Mouse (Mus musculus): ENCODE results near the gene Atp6v0a4.

Gene Atp6v0a4

DNA sequence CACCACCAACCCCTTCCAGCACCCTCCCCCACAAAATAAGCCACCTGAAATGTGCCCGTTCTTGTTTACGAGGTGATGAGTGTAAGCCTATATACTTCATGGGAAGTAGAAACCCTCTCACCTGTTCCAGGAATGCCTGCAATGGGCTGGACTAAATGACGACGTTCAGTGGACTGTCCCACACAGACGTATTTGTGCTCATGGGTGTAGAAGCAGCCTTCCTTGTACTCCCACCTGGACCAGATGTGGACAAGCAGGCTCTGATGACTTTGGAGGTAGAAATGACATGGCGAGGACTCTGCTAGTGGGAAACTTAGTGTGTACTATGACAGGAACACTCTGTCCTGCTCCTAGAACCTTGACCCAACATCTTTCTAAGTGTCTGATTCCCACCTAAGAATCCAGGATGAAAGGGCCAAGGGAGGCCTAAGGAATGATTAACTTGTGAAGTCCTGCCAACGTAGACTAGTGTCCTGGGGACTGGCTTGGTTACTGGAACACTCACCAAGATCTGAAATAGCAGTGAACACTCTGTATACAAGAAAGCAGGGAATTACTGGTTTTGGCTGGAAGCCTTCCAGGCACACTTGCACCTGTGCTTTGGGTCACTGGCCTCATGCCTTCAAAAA is at the start of gene Atp6v0a4:
Atp6v0a4 (minus strand) TSS at position 380 of the 629 bp plus-strand sequence.
- no peak for DNase-seq (ENCODE audit: low read depth, low spot score)

DNA sequence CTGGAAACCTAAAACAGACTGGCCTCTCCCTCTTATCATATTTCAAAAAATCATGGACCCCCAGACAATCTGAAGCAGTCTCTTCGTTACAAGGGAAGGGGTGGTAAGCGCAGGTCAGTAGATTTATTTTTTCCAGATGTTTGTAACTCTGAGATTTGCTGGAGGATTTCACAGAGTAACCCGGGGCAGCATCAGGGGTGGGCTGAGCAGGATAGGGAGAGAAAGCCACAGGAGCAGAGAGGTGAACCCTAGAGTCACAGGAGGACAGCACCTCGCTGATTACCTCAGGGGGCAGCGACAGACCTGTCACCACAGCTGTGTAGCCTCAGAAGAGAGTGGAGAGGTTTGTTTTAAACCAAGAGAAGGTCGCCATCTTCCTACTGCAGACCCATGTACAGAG is 41.0 kb upstream of the Atp6v0a4 start:
- no peak for DNase-seq (ENCODE audit: low read depth, low spot score)

DNA sequence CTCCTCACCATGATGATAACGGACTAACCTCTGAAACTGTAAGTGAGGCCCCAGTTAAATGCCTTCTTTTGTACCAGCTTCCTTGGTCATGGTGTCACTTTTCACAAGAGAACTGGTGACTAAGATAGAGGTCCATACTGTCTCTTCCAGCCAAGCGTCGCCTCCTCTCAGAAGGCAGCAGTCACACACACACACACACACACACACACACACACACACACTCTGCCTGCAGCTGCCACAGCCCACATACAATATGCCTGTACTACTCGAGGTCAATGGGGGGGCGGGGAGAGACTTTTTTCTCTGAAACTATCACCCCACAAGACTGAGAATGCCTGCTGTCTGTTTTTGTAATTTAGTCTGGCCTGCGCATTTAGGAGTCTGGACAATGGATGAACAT is 40.3 kb upstream of the Atp6v0a4 start:
- DNase-seq (ENCODE audit: low read depth, low spot score), result no peak

DNA sequence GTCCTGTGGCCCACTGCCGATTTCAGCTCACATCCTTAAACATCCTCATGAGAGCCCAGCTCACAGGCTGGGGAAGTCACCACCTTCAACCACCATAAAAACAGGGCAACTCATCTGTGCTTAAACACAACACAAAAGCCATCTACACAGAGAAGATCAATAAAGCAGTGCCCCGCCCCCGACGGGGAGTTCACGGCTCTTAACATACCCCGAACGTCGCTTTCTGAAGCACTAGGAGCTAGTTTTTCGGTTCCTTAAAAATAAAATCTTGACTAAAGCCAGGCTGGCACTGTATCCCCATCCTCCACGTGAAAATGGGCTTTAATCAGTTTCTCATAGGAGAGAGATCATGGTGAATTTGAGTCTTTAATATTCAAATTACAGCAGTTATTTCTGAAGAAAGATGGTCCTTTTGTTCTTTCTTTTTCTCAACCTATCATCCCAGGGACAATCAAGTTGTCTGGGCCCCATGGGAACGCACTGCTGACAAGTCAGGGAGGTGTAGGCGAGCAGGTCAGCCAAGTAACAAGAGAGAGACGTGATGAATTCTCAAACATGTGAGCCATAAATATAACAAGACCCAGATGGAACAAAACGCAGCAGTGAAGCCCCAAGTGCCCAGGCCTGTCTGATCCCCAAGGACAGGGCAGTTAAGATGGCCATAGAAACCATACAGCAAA is 38.6 kb upstream of the Atp6v0a4 start:
- no peak for DNase-seq (ENCODE audit: low read depth, low spot score)

DNA sequence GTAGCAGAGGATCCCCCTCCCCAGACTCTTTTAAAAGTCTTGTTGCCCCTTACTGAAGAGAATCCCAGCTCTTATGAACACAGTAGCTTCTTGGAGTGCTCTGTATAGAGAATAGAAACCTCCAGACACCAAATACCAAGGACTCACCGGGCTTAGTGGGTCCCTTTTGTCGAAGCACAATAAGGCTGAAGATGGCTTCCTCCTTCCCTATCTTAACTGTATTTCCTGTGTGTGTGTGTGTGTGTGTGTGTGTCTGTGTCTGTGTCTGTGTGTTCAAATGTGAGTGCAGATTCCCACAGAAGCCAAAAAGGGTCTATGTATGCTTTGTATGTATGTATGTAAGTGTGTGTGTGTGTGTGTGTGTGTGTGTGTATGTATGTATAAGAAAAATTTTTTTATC is 36.2 kb upstream of the Atp6v0a4 start:
- DNase-seq (ENCODE audit: low read depth, low spot score), result no peak

DNA sequence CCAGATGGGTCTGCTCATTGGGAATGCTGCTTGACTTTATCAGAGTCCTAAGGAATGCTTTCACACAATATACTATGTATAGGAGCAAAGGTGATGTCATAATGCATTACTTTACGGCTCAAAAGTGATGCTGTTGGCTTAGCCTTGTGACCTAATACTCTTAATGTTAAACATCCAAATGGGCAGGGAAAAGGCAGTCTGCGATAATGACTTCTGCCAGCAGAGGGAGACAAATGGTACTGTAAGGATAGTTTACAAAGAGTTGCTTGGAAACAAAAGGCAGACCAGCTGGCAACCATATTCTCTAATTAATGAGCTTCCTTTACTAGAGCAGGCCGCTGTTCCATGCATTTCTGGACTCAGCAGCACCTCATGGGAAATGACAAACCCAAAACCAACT is 35.7 kb upstream of the Atp6v0a4 start:
- peak; percentile 75 for DNase-seq (ENCODE audit: low read depth, low spot score)

- no peak for DNase-seq (ENCODE audit: low read depth, low spot score)
These were observed 35.2 kb upstream of the Atp6v0a4 start for GRCm38 (mm10) chr6:38159576-38159975.

DNA sequence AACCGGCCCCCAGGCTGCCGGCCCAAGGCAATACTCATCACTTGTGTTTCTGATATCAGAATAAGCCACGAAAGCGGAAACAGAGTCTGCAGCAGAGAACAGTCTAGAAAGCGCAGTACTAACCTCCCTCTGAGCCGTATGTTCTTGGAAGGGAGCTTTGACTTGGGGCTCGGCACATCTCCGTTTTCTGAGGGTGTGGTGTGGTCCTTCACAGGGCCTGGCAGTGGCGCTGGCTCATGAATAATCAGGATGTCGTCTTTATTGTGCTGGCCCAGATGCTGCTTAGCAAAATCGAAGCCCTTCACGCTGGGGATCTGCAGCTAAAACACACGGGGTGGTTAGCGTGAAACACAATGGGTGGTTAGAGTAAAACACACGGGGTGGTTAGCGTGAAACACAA is 33.5 kb upstream of the Atp6v0a4 start:
- no peak for DNase-seq (ENCODE audit: low read depth, low spot score)

DNA sequence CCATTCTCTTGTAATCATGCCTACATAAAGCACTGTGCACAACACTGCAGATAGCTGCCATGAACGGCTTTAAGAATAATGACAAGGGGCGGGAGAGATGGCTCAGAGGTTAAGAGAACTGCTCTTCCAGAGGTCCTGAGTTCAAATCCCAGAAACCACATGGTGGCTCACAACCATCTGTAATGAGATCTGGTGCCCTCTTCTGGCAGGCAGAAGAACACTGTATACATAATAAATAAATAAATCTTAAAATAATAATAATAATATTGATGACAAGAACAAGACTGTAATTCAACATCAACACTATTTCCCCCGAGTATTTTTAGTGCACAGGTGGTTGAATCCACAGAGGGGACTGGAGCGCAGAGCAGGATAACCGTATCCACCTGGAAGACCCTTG is 31.8 kb upstream of the Atp6v0a4 start:
- no peak for DNase-seq (ENCODE audit: low read depth, low spot score)

DNA sequence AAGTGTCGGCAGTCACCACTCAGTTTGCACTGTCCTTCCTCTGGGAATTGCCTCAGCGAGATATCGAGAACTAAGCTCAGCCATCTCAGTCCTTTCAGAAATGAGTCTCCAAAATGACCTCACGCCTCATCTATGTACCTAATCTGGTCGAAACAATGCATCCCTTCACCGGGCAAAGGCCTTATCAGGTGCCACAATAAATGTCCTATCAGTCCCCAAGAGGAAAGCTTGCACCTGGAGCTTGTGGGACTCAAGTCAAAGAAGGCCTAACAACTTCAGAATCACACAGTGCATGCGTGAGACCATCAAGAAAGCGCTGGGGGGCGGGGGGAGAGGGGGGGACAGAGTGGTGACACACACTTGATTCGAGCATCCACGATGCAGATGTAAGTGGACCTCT is 27.9 kb upstream of the Atp6v0a4 start:
- DNase-seq (ENCODE audit: low read depth, low spot score), result no peak

DNA sequence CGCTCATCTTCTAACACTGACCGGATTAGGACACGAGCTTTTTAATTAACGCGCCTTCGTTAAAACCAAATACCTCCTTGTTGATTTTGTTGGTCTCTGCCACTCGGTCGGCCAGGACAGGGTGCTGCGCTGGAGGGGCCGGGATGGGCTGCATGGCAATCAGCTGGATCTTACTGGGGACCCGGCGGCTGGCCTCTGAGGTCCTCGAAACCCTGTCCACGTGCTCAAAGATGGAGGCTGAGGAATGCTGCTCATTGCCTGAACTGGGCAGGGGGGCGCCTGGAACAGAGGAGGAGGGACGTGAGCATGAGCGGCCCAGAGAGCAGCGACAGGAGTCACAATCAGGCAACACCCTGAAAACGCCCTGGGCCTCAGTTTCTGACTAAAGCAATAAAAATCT is 25.1 kb upstream of the Atp6v0a4 start:
- no peak for DNase-seq (ENCODE audit: low read depth, low spot score)

DNA sequence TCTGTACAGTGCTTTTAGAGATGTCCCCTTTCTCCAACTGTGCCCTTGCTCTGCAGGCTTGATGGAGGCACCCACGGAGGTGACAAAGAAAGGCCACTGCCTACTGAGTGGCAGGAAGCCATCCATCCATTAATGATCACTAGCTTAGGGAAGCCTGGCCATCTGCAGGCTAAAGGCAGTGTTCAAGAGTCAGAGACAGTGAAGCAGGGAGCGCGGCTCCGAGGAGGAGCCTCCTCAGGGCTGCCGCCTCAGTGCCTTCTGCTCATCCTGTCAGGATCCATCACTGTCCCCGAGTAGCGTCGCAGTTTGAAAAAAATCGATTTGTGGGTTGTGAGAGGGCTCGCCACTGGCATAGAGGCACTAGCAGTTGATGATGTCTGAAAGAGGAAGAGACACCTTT is 24.2 kb upstream of the Atp6v0a4 start:
- DNase-seq (ENCODE audit: low read depth, low spot score), result no peak

DNA sequence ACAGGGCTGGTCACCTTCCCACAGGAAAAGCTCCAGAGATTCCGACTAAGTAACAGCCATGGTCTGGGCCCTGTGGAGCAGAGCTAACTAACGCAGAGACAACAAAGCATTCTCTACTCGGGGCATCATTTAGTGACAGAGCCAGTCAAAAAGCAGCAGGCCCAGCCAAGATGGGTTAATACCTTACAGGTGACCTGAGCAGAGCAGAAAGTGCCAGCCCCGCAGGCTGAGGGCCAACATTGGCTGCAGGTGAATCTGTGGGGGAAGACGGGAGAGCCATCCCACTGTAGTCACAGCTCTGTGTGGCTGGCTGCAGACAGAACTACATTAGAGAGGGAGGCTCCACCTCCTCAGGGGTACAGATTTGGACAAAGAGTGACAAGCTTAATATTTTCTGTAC is 22.9 kb upstream of the Atp6v0a4 start:
- no peak for DNase-seq (ENCODE audit: low read depth, low spot score)

GRCm38 (mm10) chr6:38145463-38146065 is 21.2 kb upstream of the Atp6v0a4 start:
- peak; percentile 22 for DNase-seq (ENCODE audit: low read depth, low spot score)

DNA sequence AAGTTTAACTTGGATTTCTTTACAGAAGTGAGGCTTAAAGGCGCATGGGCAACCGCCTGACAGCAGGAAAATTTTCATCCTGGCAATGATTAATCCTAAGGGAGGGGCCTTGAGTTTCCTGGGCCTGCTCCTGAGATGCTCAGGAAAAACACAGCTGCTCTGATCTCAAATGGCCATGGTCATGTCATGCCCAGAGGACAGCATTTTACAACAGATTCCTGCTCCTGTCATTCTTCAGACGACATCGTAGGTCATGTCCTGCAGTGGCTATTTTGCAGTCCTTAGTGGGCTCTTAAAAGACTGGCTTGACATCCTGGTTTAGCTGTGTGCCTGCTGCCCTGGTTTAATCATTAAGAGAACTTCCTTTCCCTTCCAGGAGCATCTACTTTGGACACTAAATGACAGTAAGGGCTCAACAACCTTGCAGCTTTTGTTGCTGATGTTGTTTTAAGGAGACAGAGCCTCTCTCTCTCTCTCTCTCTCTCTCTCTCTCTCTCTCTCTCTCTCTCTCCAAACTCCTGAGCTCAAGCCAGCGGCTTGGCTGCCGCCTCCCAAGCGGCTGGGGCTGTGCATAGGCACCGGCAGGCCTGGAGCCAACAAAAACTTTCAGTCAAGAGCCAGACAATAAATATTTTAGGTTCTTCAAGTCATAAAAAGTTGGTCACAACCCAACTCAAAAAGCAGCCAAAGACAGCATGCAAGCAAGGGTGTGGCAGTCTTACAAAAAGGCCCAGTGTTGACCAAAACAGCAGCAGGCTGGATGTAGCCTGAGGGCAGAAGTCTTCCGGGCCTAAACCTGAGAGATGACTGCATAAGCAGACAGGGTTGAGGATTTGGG is 20.0 kb upstream of the Atp6v0a4 start:
- no peak for DNase-seq (ENCODE audit: low read depth, low spot score)

DNA sequence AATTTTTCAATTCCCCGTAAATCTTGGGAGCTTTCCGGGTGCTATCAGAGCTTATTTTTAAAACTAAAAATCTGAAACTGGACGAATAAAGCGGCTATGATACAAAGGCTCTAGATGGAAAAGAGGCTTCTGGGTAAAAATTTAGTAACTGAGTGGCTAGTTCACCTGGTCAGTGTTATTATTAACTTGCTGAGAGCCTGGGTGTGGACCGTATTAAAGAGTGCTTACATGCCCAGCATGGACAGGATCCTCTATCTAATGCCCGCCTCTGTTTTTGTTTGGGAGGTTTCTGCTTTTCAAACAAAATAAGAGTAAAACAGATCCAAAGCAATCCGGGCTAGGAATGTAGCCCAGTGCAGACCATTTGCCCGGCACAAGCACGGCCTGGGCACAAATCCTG is 16.0 kb upstream of the Atp6v0a4 start:
- DNase-seq (ENCODE audit: low read depth, low spot score), result no peak

- no peak for DNase-seq (ENCODE audit: low read depth, low spot score)
These were observed 14.7 kb upstream of the Atp6v0a4 start for GRCm38 (mm10) chr6:38139086-38139485.

DNA sequence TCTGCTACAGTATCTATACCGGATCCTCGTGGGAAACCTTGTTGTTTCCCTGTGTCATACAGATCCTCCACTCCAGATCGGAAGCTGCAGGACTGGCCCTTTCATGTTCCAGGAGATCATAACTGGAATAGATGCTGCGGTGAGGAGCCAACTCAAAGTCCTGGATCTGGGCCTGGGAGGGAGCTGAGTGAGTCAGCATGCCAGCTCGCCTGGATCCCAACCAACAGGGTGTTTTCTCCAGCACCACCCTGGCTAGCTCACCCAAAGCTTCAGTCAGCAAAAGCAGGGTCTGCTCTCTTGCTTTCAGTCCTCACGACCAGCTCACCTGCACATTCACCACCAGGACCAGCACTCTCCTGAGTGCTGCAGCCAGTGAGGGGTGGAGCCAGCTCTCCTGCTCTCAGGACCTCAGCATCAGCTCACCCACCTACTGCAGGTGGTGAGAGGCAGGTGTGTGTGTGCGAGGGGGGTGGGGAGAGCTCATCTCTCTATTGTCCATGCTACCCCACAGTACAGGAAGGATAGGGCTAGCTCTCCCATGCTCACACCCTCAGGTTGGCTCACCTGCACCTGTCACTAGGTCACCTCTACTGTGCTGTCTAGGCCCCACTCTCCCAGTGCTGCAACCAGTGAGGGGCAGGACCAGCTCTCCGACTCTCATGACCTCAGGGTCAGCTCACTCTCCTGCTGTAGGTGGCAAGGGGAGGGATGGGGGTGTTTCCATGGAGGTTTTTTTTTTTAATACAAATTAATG is 10.6 kb upstream of the Atp6v0a4 start:
- DNase-seq (ENCODE audit: low read depth, low spot score), result no peak

GRCm38 (mm10) chr6:38131801-38132231 is 7.4 kb upstream of the Atp6v0a4 start:
- no peak for DNase-seq (ENCODE audit: low read depth, low spot score)

- DNase-seq (ENCODE audit: low read depth, low spot score), result peak; percentile 7
These were observed 5.5 kb upstream of the Atp6v0a4 start for GRCm38 (mm10) chr6:38129883-38130282.

GRCm38 (mm10) chr6:38128115-38128514 is 3.7 kb upstream of the Atp6v0a4 start:
- no peak for DNase-seq (ENCODE audit: low read depth, low spot score)

DNA sequence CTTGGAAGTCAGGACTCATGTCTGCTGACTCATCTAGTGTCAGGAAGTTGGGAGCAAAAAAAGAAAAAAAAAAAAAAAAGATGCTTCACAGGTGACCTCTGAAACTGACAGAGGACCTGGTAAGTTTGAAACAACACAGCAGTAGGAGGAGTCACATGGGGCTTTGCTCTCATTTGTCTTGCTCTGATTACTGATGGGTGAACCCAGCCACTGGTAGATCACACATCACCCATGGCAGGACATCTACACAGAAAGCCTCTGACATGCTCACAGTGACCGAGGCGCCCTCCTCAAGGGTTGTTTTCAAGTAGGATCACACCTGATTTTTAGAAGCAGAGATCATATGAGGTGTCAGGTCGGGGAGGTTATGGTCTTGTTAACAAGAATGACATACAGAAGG is 1.1 kb upstream of the Atp6v0a4 start:
- no peak for DNase-seq (ENCODE audit: low read depth, low spot score)
